Mouse (Mus musculus): ENCODE results near the gene Abcc3. TPM values are rescaled to one million over a fixed set of nuclear protein-coding genes. Genes with fewer than 3 reads are reported as not detected.

Abcc3 gene
- polyA plus RNA-seq, 1 experiment = 1.9 TPM

DNA sequence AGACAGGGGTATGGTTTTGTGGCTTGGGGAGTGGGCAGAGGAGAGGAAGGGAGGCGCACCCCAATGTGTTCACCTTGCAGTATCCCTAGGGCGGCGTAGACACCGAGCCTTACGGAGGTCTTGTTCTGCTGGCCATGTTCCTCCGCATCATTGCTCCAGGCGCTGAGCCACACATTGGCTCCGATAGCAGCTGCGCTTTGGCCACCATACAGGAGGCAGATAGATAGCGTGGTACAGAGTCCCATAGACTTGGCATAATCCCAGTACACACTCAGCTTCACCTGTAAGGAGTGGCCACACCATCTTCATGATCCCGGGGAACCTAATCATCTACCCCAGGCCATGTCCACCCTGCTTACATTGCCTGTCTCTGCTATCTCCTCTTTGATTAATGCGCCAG lies 33.6 kb downstream of the Abcc3 start:
- no peak for DNase-seq (ENCODE audit: extremely low spot score in 1 of 2, low spot score in 1 of 2)

DNA sequence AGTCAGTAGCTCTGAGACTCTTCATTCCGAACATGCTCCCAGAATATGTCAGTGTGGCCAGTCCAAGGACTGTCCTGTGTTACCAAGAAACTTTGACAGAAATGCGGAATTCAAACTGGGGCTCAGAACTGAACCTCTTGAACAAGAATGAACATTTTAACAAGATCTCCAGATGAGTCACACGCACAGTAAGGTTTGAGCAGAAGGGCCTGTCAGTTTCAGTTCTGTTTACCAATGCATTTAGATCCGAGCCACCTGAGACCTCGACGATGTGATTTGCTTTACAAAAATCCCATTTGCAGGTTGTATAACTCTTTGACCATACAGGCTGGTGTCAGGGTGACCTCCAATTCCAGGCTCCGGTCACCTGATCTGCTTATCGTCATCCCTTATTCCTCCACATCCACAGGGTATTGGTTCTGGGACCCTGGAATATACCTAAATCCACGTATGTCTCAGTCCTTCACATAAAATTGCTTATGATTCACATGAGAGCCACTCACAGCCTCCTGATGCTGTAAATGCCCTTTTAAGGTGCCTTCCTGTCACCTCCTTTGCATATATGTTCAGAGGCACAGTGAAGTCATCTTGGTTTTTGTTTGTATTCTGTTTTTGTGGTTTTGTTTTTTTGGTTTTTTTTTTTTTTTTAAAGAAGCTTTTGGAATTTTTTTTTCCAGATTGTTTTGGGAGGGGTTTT lies 37.1 kb downstream of the Abcc3 start:
- DNase-seq (ENCODE audit: extremely low spot score in 1 of 2, low spot score in 1 of 2) = no peak

DNA sequence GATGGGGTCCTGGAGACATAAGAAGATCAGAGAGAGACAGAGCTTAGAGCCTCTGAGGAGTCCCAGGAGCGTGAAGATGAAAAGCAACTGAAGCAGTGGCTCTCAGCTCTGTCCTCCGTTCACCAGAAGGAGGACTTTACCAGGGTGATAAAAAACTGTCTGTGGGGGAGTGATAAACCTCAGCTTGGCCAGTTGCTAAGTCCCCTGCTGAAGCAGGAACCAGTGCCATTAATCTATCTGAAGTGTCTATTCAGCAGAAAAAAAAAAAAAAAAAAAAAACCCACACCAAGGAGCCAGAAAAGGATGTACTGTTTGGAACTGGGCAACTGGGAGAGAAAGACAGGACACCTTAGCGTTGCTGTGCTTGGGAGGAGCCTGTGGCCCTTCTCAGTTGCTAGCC lies 41.7 kb downstream of the Abcc3 start:
- no peak for DNase-seq (ENCODE audit: extremely low spot score in 1 of 2, low spot score in 1 of 2)

DNA sequence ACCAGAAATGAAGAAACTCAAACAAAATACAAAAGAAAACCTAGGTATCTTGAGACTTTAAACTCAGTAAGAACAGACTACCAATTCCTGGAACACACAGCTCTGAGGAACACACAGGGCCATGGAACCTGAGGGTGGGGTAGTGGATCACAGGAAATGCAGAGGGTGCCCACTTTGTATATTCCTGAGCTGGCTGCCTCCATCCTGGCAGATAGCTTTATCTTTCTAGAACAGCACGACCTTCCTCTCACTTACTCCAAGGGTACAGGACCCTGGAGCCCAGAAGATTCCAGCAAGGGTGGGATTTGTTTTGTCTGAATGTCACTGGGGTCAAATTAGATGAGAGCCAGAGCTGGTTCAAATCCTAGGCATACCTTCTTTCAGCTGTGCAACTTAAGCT lies 42.5 kb downstream of the Abcc3 start:
- DNase-seq (ENCODE audit: extremely low spot score in 1 of 2, low spot score in 1 of 2) = no peak

DNA sequence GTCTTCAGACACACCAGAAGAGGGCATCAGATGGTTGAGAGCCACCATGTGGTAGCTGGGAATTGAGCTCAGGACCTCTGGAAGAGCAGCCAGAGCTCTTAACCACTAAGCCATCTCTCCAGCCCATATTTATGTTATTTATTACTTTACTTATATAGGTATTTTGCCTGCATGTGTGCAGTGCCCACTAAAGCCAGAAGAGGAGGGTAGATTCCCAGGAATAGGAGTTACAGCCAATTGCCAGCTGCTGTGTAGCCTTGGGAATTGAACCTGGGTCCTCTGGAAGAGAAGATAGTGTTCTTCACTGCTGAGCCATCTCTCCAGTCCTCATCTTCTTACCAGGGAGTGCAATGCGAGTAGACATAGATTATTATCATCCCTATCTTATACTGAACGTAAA lies 43.0 kb downstream of the Abcc3 start:
- DNase-seq (ENCODE audit: extremely low spot score in 1 of 2, low spot score in 1 of 2) = no peak

GRCm38 (mm10) chr11:94347063-94347575 lies 45.7 kb downstream of the Abcc3 start:
- no peak for DNase-seq (ENCODE audit: extremely low spot score in 1 of 2, low spot score in 1 of 2)

- DNase-seq (ENCODE audit: extremely low spot score in 1 of 2, low spot score in 1 of 2) = no peak
These were observed 46.2 kb downstream of the Abcc3 start for GRCm38 (mm10) chr11:94346611-94347010.

- DNase-seq (ENCODE audit: extremely low spot score in 1 of 2, low spot score in 1 of 2) = no peak
These were observed 46.9 kb downstream of the Abcc3 start for GRCm38 (mm10) chr11:94345926-94346325.

DNA sequence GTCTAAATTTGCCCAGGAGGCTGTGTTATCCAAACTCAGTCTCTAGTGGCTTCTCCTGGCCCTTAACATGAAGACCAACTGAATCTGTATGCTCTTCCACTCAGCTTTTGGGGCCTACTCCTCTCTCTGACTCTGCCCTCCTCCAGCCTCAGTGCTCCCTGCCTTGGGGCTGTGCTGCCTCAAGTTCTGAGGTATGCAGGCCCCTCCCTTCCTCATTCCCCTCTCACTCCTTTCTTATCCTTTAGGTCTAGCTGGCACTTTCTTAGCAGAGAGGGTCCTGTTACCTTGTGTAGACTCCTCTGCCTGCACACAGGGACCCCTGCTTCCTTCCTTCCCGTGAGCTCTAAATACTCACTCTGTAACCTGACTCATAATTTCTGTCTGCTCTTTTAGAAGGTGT lies 48.3 kb downstream of the Abcc3 start:
- no peak for DNase-seq (ENCODE audit: extremely low spot score in 1 of 2, low spot score in 1 of 2)

DNA sequence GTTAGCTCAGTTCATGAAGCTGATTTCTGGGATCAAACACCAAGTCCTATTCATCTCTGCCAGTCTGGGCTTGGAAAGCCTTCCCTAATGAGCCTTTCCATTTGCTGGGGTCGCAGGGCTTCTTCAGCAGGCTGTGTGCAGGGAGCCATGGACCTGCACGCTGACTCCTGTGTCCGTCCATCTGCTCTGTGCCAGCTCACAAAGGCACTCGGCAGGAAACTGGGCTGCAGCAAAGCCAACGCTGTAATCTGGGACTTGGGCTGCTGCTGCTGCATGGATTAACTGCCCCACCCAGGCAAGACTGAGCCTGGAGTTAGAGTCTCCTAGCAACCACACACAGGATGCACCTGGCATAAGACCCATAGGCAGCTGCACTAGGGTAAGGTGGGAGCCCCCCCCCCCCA lies 48.8 kb downstream of the Abcc3 start:
- DNase-seq (ENCODE audit: extremely low spot score in 1 of 2, low spot score in 1 of 2) = no peak

DNA sequence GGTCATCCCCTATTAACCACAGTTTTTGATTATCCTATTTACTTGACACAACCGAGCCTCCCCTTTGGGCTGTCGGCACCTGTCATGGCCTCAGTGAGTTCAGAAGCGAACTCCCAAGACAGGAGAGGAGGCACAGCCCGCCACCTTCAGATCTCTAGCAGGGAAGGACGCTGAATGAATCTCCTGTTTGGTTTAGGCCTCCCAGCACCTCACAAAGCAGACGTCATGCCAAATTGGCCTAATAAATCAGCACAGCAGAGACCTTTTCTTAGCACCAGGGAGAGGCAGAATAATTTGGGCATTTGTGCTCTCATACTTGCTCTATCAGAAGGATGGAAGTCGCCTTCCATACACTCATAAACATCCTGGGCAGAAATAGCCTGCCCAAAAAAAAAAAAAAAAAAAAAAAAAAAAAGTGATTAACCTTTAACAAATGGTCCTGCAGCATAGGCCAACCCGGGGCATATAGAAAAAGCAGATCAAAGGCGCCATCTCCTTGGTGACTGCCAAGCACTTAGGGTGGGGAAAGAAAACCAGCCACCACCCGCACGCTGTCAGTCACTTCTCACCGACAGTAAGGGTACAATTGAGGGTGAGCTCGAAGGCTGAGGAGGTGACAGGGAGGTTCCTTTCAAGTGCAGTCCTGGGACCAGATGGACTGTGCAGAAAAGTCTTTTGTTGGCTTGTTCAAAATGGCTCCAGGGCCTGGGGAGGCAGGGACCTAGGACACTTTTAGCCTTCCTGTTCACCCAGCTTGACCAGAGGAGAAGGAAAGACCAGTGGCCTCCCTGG lies 50.5 kb downstream of the Abcc3 start:
- DNase-seq (ENCODE audit: extremely low spot score in 1 of 2, low spot score in 1 of 2) = no peak

- no peak for DNase-seq (ENCODE audit: extremely low spot score in 1 of 2, low spot score in 1 of 2)
These were observed 51.6 kb downstream of the Abcc3 start for GRCm38 (mm10) chr11:94340948-94341933.

- peak in 1 of 2 experiments; percentile 74 for DNase-seq (ENCODE audit: extremely low spot score in 1 of 2, low spot score in 1 of 2)
These were observed 52.8 kb downstream of the Abcc3 start for GRCm38 (mm10) chr11:94339732-94340585.

GRCm38 (mm10) chr11:94338347-94338746 lies 54.5 kb downstream of the Abcc3 start:
- no peak for DNase-seq (ENCODE audit: extremely low spot score in 1 of 2, low spot score in 1 of 2)

DNA sequence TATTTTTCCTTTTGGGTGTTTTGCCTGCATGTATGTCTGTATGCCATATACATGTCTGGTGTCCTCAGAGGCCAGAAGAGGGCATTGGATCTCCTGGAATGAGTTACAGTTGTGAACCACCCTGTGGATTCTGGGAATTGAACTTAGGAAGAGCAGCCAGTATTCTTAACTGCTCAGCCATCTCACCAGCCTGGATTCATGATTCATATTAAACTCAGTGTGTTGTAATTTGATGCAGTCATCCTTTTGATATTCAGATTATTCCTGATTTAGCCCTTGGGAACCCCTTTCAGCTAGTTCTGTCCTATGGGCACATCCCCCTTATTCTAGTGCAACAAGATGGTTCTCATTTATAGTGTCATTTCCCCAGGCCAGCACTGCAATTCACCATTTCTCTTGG lies 56.2 kb downstream of the Abcc3 start:
- no peak for DNase-seq (ENCODE audit: extremely low spot score in 1 of 2, low spot score in 1 of 2)

DNA sequence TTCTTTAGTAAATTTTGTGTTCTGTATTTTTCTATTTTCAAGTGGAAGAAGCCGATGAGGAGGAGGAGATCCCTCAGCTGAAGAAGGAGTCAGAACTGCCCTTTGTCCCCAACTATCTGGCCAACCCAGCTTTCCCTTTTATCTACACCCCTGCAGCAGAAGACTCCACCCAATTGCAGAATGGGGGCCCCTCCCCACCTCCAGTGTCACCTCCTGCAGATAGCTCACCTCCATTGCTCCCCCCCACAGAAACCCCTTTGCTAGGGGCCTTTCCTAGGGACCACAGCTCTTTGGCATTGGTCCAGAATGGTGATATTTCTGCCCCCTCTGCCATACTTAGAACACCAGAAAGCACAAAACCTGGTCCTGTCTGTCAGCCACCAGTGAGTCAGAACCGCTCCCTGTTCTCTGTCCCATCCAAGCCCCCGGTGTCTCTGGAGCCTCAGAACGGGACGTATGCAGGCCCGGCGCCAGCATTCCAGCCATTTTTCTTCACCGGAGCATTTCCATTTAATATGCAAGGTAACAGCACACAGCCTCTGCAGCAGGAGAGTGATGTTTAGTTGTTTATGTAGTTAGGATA lies 58.3 kb downstream of the Abcc3 start:
- DNase-seq (ENCODE audit: extremely low spot score in 1 of 2, low spot score in 1 of 2) = no peak

DNA sequence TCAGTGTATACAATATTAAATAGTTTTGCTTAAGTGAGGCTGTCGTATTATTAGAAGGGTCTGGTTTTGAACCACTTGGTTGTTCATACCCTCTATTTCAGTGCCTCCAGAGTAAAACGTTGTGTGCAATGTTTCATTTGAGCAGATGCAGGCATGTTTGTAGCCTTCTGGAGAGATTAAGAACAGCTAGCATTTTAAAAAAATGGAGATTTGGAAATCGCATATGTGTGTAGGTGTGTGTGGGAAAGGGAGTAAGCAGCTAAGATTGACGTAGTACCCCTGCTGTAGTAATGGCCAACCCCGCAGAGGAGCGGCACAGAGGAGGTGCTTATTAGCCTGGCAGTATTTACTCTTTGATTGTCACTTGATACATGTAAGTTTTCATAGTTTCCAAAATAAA lies 60.1 kb downstream of the Abcc3 start:
- DNase-seq (ENCODE audit: extremely low spot score in 1 of 2, low spot score in 1 of 2) = peak in 1 of 2 experiments; percentile 57

DNA sequence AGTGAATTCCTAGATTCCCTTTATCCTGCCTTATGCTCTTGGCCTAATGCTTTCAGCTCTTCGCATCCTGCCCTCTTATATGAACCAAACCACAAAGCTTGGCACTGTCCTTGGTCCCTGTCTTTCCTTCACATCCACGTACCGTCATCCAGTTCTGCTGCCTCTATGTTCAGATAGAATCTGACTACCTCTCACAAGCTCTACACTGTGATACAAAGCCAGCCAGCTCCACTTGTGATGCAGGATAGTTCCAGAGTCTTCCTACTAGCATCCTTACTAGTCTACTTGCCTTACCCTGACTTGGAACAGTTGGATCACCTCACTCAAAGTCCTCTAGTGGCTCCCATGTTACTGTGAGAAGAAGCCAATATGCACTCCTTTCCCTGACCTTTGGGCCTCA lies 62.6 kb downstream of the Abcc3 start:
- DNase-seq (ENCODE audit: extremely low spot score in 1 of 2, low spot score in 1 of 2) = no peak

GRCm38 (mm10) chr11:94329270-94329891 lies 63.4 kb downstream of the Abcc3 start:
- DNase-seq (ENCODE audit: extremely low spot score in 1 of 2, low spot score in 1 of 2) = peak in 1 of 2 experiments; percentile 77
